Mouse (Mus musculus): ENCODE results near the gene Map4k3. TPM values are rescaled to one million over a fixed set of nuclear protein-coding genes. Genes with fewer than 3 reads are reported as not detected.

Gene Map4k3
- polyA plus RNA-seq, 1 experiment from 2014 or later, result 33.3 TPM

GRCm38 (mm10) chr17:80701687-80702086, 26.6 kb downstream of the Map4k3 start:
- Histone ChIP-seq H3K4me2 (ENCODE audit: low read length) (no peak overlapping the region), H3K4me3 (ENCODE audit: low read depth, low read length) (no peak overlapping the region), H3K27me3 (replicated peaks; ENCODE audit: control insufficient read depth, insufficient read depth, low read length) (no peaks in the 10 kb centered on the region), H3K36me3 (ENCODE audit: control insufficient read depth, insufficient read depth, low read length) (no peaks in the 10 kb centered on the region), H3K9me3 (ENCODE audit: control insufficient read depth, low read length) (no peaks in the 10 kb centered on the region), H3K4me1 (replicated peaks; ENCODE audit: control insufficient read depth, insufficient read depth, low read length) (peaks cover 20% of the 10 kb centered on the region), H3K9ac (ENCODE audit: low read length) (no peak overlapping the region), H3K27ac (ENCODE audit: low read depth) (no peak overlapping the region)
- 66% methylated on average over 5 of the region's 5 CpGs for WGBS
- DNase-seq (ENCODE audit: low spot score), result no peak
- ATAC-seq (replicated peaks; ENCODE audit: low FRiP score, low TSS enrichment, low read depth), result no peak

GRCm38 (mm10) chr17:80698930-80699329, 29.4 kb downstream of the Map4k3 start:
- Histone ChIP-seq H3K36me3 (ENCODE audit: control insufficient read depth, insufficient read depth, low read length) (no peaks in the 10 kb centered on the region), H3K4me2 (ENCODE audit: low read length) (no peak overlapping the region), H3K27me3 (replicated peaks; ENCODE audit: control insufficient read depth, insufficient read depth, low read length) (no peaks in the 10 kb centered on the region), H3K4me1 (replicated peaks; ENCODE audit: control insufficient read depth, insufficient read depth, low read length) (peaks cover 21% of the 10 kb centered on the region), H3K9ac (ENCODE audit: low read length) (no peak overlapping the region), H3K9me3 (ENCODE audit: control insufficient read depth, low read length) (no peaks in the 10 kb centered on the region), H3K4me3 (ENCODE audit: low read depth, low read length) (no peak overlapping the region), H3K27ac (ENCODE audit: low read depth) (no peak overlapping the region)
- ATAC-seq (replicated peaks; ENCODE audit: low FRiP score, low TSS enrichment, low read depth), result no peak
- WGBS, result 52% methylated on average over 7 of the region's 7 CpGs
- DNase-seq (ENCODE audit: low spot score), result no peak

DNA sequence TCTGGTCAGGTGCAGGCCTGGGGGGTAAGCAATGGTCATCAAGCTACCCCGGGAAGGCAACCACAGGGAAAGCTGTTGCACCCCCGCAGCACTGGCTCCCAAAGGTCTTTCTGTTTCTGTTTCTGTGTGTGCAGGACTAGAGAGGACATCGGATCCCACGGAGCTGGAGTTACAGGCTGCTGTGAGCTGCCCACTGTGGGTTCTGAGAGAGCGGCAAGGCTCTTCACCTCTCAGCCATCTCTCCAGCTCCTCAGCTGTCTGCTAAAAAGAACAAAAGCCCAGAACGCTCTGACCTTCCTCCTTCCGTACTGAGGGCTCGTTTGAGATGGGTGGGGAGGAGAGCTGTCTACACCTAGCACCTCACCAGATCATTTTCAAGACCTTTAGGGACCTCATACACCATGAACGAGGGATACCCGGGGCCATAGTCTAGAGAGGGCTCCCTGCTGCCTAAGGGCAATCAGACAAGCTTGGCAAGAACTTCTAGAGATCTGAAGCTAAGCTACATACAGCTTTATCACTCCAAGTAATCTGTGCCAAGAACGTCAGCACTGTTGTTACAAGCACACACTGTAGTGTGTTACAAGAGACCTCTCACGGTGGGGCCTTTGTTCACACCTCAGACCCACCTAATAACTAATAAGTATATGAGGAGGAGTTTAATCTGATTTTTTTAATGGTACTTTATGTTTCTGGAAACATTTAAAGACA, 29.9 kb downstream of the Map4k3 start:
- H3K27me3 ChIP-seq (replicated peaks; ENCODE audit: control insufficient read depth, insufficient read depth, low read length), result no peaks in the 10 kb centered on the region
- no peak overlapping the region for H3K27ac ChIP-seq (ENCODE audit: low read depth)
- no peak overlapping the region for H3K4me3 ChIP-seq (ENCODE audit: low read depth, low read length)
- H3K9me3 ChIP-seq (ENCODE audit: control insufficient read depth, low read length), result no peaks in the 10 kb centered on the region
- H3K9ac ChIP-seq (ENCODE audit: low read length), result no peak overlapping the region
- DNase-seq (ENCODE audit: low spot score) (no peak), ATAC-seq (replicated peaks; ENCODE audit: low FRiP score, low TSS enrichment, low read depth) (no peak)
- peaks cover 21% of the 10 kb centered on the region for H3K4me1 ChIP-seq (replicated peaks; ENCODE audit: control insufficient read depth, insufficient read depth, low read length)
- 65% methylated on average over 12 of the region's 12 CpGs for WGBS
- H3K36me3 ChIP-seq (ENCODE audit: control insufficient read depth, insufficient read depth, low read length), result no peaks in the 10 kb centered on the region
- no peak overlapping the region for H3K4me2 ChIP-seq (ENCODE audit: low read length)

DNA sequence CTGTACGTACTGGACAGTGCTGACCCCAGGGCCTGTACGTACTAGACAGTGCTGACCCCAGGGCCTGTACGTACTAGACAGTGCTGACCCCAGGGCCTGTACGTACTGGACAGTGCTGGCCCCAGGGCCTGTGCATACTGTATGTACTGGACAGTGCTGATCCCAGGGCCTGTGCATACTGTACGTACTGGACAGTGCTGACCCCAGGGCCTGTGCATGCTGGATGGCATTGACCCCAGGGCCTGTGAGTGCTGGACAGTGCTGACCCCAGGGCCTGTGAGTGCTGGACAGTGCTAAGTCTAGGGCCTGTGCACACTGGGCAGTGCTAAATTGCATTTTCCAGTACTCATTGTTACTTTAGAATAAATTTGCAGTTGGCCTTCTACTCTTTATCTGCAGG, 31.3 kb downstream of the Map4k3 start:
- H3K9me3 ChIP-seq (ENCODE audit: control insufficient read depth, low read length), result no peaks in the 10 kb centered on the region
- peaks cover 21% of the 10 kb centered on the region for H3K4me1 ChIP-seq (replicated peaks; ENCODE audit: control insufficient read depth, insufficient read depth, low read length)
- H3K27me3 ChIP-seq (replicated peaks; ENCODE audit: control insufficient read depth, insufficient read depth, low read length), result no peaks in the 10 kb centered on the region
- H3K4me3 ChIP-seq (ENCODE audit: low read depth, low read length), result no peak overlapping the region
- no peak for DNase-seq (ENCODE audit: low spot score)
- 0 out of 2 replicates have a peak, but pooled peaks have one; percentile 44 for ATAC-seq (replicated peaks; ENCODE audit: low FRiP score, low TSS enrichment, low read depth)
- 91% methylated on average over 5 of the region's 5 CpGs for WGBS
- H3K4me2 ChIP-seq (ENCODE audit: low read length), result no peak overlapping the region
- no peak overlapping the region for H3K27ac ChIP-seq (ENCODE audit: low read depth)
- H3K36me3 ChIP-seq (ENCODE audit: control insufficient read depth, insufficient read depth, low read length), result no peaks in the 10 kb centered on the region
- no peak overlapping the region for H3K9ac ChIP-seq (ENCODE audit: low read length)

- DNase-seq (ENCODE audit: low spot score) (no peak), ATAC-seq (replicated peaks; ENCODE audit: low FRiP score, low TSS enrichment, low read depth) (no peak)
- Histone ChIP-seq H3K4me3 (ENCODE audit: low read depth, low read length) (no peak overlapping the region), H3K27me3 (replicated peaks; ENCODE audit: control insufficient read depth, insufficient read depth, low read length) (no peaks in the 10 kb centered on the region), H3K36me3 (ENCODE audit: control insufficient read depth, insufficient read depth, low read length) (no peaks in the 10 kb centered on the region), H3K4me2 (ENCODE audit: low read length) (no peak overlapping the region), H3K9ac (ENCODE audit: low read length) (no peak overlapping the region), H3K4me1 (replicated peaks; ENCODE audit: control insufficient read depth, insufficient read depth, low read length) (peaks cover 21% of the 10 kb centered on the region), H3K27ac (ENCODE audit: low read depth) (no peak overlapping the region), H3K9me3 (ENCODE audit: control insufficient read depth, low read length) (no peaks in the 10 kb centered on the region)
- 93% methylated on average over 6 of the region's 6 CpGs for WGBS
Observed at GRCm38 (mm10) chr17:80696210-80696609, 32.1 kb downstream of the Map4k3 start.

DNA sequence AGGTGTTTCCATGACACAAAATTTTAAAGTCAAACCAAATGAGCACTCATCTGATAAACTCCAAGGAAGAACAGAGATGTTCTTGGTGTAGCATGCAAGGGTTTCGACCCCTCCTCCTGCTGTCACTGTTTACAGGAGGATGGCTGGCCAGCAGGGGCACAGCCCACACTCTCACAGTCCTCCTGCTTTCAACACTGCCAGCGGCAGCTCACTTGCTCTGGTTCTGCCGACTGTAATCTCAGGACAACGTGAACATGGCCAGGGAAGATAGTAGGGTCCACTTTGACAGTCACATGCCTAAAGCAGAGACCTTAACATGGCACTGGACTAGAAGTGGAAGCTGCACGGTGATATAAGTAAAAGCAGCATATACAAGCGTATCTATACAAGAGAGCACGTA, 34.6 kb downstream of the Map4k3 start:
- ATAC-seq (replicated peaks; ENCODE audit: low FRiP score, low TSS enrichment, low read depth), result no peak
- no peak for DNase-seq (ENCODE audit: low spot score)
- 42% methylated on average over 7 of the region's 7 CpGs for WGBS
- Histone ChIP-seq H3K27me3 (replicated peaks; ENCODE audit: control insufficient read depth, insufficient read depth, low read length) (no peaks in the 10 kb centered on the region), H3K9ac (ENCODE audit: low read length) (no peak overlapping the region), H3K27ac (ENCODE audit: low read depth) (no peak overlapping the region), H3K4me2 (ENCODE audit: low read length) (no peak overlapping the region), H3K36me3 (ENCODE audit: control insufficient read depth, insufficient read depth, low read length) (no peaks in the 10 kb centered on the region), H3K4me3 (ENCODE audit: low read depth, low read length) (no peak overlapping the region), H3K9me3 (ENCODE audit: control insufficient read depth, low read length) (no peaks in the 10 kb centered on the region), H3K4me1 (replicated peaks; ENCODE audit: control insufficient read depth, insufficient read depth, low read length) (peaks cover 16% of the 10 kb centered on the region; the same call in 1 of the 2 replicates)

GRCm38 (mm10) chr17:80692183-80692582, 36.1 kb downstream of the Map4k3 start:
- 64% methylated on average over 13 of the region's 13 CpGs for WGBS
- Histone ChIP-seq H3K4me2 (ENCODE audit: low read length) (no peak overlapping the region), H3K27ac (ENCODE audit: low read depth) (no peak overlapping the region), H3K27me3 (replicated peaks; ENCODE audit: control insufficient read depth, insufficient read depth, low read length) (no peaks in the 10 kb centered on the region), H3K36me3 (ENCODE audit: control insufficient read depth, insufficient read depth, low read length) (no peaks in the 10 kb centered on the region), H3K9me3 (ENCODE audit: control insufficient read depth, low read length) (no peaks in the 10 kb centered on the region), H3K9ac (ENCODE audit: low read length) (no peak overlapping the region), H3K4me1 (replicated peaks; ENCODE audit: control insufficient read depth, insufficient read depth, low read length) (peaks cover 5% of the 10 kb centered on the region; the same call in 1 of the 2 replicates), H3K4me3 (ENCODE audit: low read depth, low read length) (no peak overlapping the region)
- DNase-seq (ENCODE audit: low spot score) (no peak), ATAC-seq (replicated peaks; ENCODE audit: low FRiP score, low TSS enrichment, low read depth) (no peak)

DNA sequence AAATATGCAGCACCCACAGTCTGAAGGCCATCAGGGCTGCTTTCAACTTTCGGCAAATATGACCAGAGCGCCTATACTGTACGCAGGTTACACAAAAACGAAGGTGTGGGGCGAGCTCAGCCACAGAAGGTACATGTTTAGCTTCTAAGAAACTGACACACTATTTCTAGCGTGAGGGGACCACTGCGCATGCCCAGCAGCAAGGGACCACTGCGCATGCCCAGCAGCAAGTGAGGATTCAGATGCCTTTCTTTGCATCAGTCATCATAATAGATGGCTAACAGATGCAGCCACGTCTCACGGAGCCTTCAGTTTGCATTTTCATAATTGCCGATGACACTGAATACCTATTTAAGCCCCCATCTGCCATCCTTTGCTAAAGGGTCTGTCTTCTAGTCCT, 39.6 kb downstream of the Map4k3 start:
- WGBS, result 90% methylated on average over 11 of the region's 11 CpGs
- no peak overlapping the region for H3K4me3 ChIP-seq (ENCODE audit: low read depth, low read length)
- no peaks in the 10 kb centered on the region for H3K27me3 ChIP-seq (replicated peaks; ENCODE audit: control insufficient read depth, insufficient read depth, low read length)
- H3K27ac ChIP-seq (ENCODE audit: low read depth), result no peak overlapping the region
- H3K4me1 ChIP-seq (replicated peaks; ENCODE audit: control insufficient read depth, insufficient read depth, low read length), result peaks cover 4% of the 10 kb centered on the region; the same call in 1 of the 2 replicates
- H3K36me3 ChIP-seq (ENCODE audit: control insufficient read depth, insufficient read depth, low read length), result peaks cover 5% of the 10 kb centered on the region; the same call in 1 of the 2 replicates
- H3K9me3 ChIP-seq (ENCODE audit: control insufficient read depth, low read length), result no peaks in the 10 kb centered on the region
- no peak overlapping the region for H3K9ac ChIP-seq (ENCODE audit: low read length)
- DNase-seq (ENCODE audit: low spot score), result no peak
- no peak overlapping the region for H3K4me2 ChIP-seq (ENCODE audit: low read length)
- ATAC-seq (replicated peaks; ENCODE audit: low FRiP score, low TSS enrichment, low read depth), result no peak

DNA sequence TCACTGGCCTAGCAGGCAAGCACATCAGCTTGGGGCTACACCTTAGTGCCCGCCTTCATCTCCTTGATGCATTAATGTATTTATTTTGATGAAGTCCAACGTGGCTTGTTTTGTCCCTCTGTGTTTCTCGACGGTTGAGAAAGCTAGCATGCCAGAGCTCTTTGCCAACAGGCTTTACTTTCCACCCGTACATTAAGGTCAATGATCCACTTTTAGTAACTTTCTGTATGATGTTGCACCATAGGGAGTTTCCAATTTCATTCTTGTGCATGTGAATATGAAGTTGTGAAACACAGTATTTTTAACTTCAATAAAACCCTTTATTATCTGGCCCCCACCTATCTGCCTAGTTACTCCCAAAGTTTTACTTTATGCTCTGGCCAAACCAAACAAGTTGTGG, 42.2 kb downstream of the Map4k3 start:
- 93% methylated on average over 5 of the region's 5 CpGs for WGBS
- Histone ChIP-seq H3K9ac (ENCODE audit: low read length) (no peak overlapping the region), H3K27me3 (replicated peaks; ENCODE audit: control insufficient read depth, insufficient read depth, low read length) (no peaks in the 10 kb centered on the region), H3K9me3 (ENCODE audit: control insufficient read depth, low read length) (no peaks in the 10 kb centered on the region), H3K36me3 (ENCODE audit: control insufficient read depth, insufficient read depth, low read length) (peaks cover 5% of the 10 kb centered on the region; the same call in 1 of the 2 replicates), H3K27ac (ENCODE audit: low read depth) (no peak overlapping the region), H3K4me3 (ENCODE audit: low read depth, low read length) (no peak overlapping the region), H3K4me2 (ENCODE audit: low read length) (no peak overlapping the region), H3K4me1 (replicated peaks; ENCODE audit: control insufficient read depth, insufficient read depth, low read length) (0 out of 2 replicates have a peak, but pooled peaks cover 4% of the 10 kb centered on the region)
- DNase-seq (ENCODE audit: low spot score), result no peak
- ATAC-seq (replicated peaks; ENCODE audit: low FRiP score, low TSS enrichment, low read depth), result no peak
